Mouse (Mus musculus) adrenal gland, postnatal 36 days (tissue): ENCODE measurements around the gene Uba3. TPM values are rescaled to one million over a fixed set of nuclear protein-coding genes. Genes with fewer than 3 reads are reported as not detected.

Source experiments
- DNase-seq, 2 experiments: peaks; one replicate each; pipeline ENCODE4 v3.0.0; 2021; ENCODE audit warnings: mixed read lengths in 1 of 2
- total RNA-seq, 2 experiments: library from RNA; stranded (reverse); gene quantifications; 2 replicates each; pipeline ENCODE4 v1.2.3; 2021

The Uba3 gene
- total RNA-seq, 2 experiments from 2014 or later, result 59.1 to 66.2 TPM

GRCm38 (mm10) chr6:97141811-97142210 is 63.6 kb downstream of the Uba3 start:
- DNase-seq, result no peak

Other genes with a start within 250 kb of the Uba3 start
- 1 to 10 TPM in 1 of 2 experiments, under 1 TPM in 1; 0.92 to 2.5 TPM for gene Fam19a4, start 145.2 kb downstream of the Uba3 start, total RNA-seq
- 10 to 100 TPM; 37.2 to 44.2 TPM for gene Eogt, start 56.5 kb downstream of the Uba3 start, total RNA-seq
- gene Tmf1, start 26.5 kb downstream of the Uba3 start, total RNA-seq, result 10 to 100 TPM; 52.9 to 53.6 TPM
- 100 to 1,000 TPM; 121 to 138 TPM for gene Arl6ip5, start 5.0 kb upstream of the Uba3 start, total RNA-seq
- not detected for gene Lmod3, start 47.1 kb upstream of the Uba3 start, total RNA-seq